Mouse (Mus musculus): ENCODE results near the gene Fam173b. TPM values are rescaled to one million over a fixed set of nuclear protein-coding genes. Genes with fewer than 3 reads are reported as not detected.

Gene Fam173b
- total and polyA plus RNA-seq, 3 experiments, result 24.5 to 33.8 (median 32.1) TPM

DNA sequence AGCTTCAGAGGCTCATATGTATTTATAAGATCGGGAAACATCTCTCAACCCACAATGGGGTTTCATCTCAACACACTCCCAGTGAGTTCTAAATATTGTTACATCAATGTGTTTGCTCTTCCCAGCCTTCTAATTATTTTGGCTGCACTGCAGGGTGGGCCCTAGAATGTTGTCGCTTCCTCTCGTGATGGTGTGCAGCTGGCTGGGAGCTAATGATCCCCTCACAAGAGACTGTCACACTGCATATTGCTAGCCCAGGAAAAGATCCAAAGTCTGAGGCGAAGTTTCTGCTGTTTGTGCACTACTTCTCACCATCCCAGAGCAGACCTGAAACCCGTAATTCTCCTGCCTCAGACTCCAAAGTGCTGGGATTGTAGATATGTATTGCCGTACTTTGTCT, 45.6 kb downstream of the Fam173b start:
- H3K36me3 ChIP-seq (replicated peaks in 1 of 2; ENCODE audit: control insufficient read depth in 1 of 2, insufficient read depth in 1 of 2, low read length in 1 of 2), result no peaks in the 10 kb centered on the region
- peaks cover 6 to 7% of the 10 kb centered on the region in 2 experiments; a peak in 3 of 4 replicates for H3K4me1 ChIP-seq (ENCODE audit: control insufficient read depth in 1 of 2, insufficient read depth in 2 of 2)
- H3K4me2 ChIP-seq (ENCODE audit: insufficient read depth, low read depth, poor library complexity, severe bottlenecking), result no peak overlapping the region
- in situ Hi-C loops (cut with MboI; ENCODE audit: low pct_ligation_motif_present, low pct_unique_long_range_greater_than_20kb, low sequenced_read_pairs), result no loop called here
- no peaks in the 10 kb centered on the region for H3K79me2 ChIP-seq (replicated peaks; ENCODE audit: control insufficient read depth, extremely low read depth, insufficient read depth, poor library complexity, severe bottlenecking)
- H3K9ac ChIP-seq (ENCODE audit: insufficient read depth, low read depth), result no peak overlapping the region
- H3K4me3 ChIP-seq (replicated peaks in 1 of 3; ENCODE audit: low read depth in 2 of 3, low read length in 2 of 3, poor library complexity in 1 of 3), result no peak overlapping the region
- H3K9me3 ChIP-seq (replicated peaks; ENCODE audit: low read length), result no peaks in the 10 kb centered on the region
- TF ChIP-seq BHLHE40 (IDR thresholded peaks at IDR 0.05; ENCODE audit: low read depth, low read length), result no peak
- TF ChIP-seq NRF1 (IDR thresholded peaks at IDR 0.05; ENCODE audit: low read depth, low read length), result no peak
- TF ChIP-seq MAZ (IDR thresholded peaks at IDR 0.05; ENCODE audit: low read depth, low read length), result no peak
- TF ChIP-seq ZNF384 (IDR thresholded peaks at IDR 0.05; ENCODE audit: low read depth, low read length), result no peak
- no peak for TF ChIP-seq ETS1 (conservative IDR thresholded peaks at IDR 0.05; ENCODE audit: low read depth, low read length)
- TF ChIP-seq MAX (IDR thresholded peaks at IDR 0.05; ENCODE audit: low read length), result no peak
- no peak for TF ChIP-seq USF2 (conservative IDR thresholded peaks at IDR 0.05; ENCODE audit: low read depth, low read length)
- TF ChIP-seq RAD21 (IDR thresholded peaks at IDR 0.05; ENCODE audit: low read depth, low read length), result no peak
- no peak for TF ChIP-seq JUND (conservative IDR thresholded peaks at IDR 0.05; ENCODE audit: low read depth, low read length)
- no peak for TF ChIP-seq JUN (IDR thresholded peaks at IDR 0.05; ENCODE audit: insufficient read depth, low read depth, low read length)
- H3K27ac ChIP-seq (ENCODE audit: insufficient read depth, low read depth), result no peak overlapping the region
- dilution Hi-C loops (cut with MboI; ENCODE audit: extremely low pct_ligation_motif_present, extremely low pct_unique_long_range_greater_than_20kb, low sequenced_read_pairs), result no loop called here
- DNase-seq (ENCODE audit: extremely low read depth), result no peak
- no peaks in the 10 kb centered on the region for H3K27me3 ChIP-seq (replicated peaks)

- Histone ChIP-seq H3K27me3 (replicated peaks) (no peaks in the 10 kb centered on the region), H3K79me2 (replicated peaks; ENCODE audit: control insufficient read depth, extremely low read depth, insufficient read depth, poor library complexity, severe bottlenecking) (no peaks in the 10 kb centered on the region), H3K9me3 (replicated peaks; ENCODE audit: low read length) (no peaks in the 10 kb centered on the region), H3K4me1 (ENCODE audit: control insufficient read depth in 1 of 2, insufficient read depth in 2 of 2) (peaks cover 6% of the 10 kb centered on the region in 2 experiments; a peak in 3 of 4 replicates), H3K4me3 (replicated peaks in 1 of 3; ENCODE audit: low read depth in 2 of 3, low read length in 2 of 3, poor library complexity in 1 of 3) (no peak overlapping the region), H3K27ac (ENCODE audit: insufficient read depth, low read depth) (no peak overlapping the region), H3K9ac (ENCODE audit: insufficient read depth, low read depth) (no peak overlapping the region), H3K36me3 (replicated peaks in 1 of 2; ENCODE audit: control insufficient read depth in 1 of 2, insufficient read depth in 1 of 2, low read length in 1 of 2) (no peaks in the 10 kb centered on the region), H3K4me2 (ENCODE audit: insufficient read depth, low read depth, poor library complexity, severe bottlenecking) (no peak overlapping the region)
- no peak for TF ChIP-seq UBTF (IDR thresholded peaks at IDR 0.05; ENCODE audit: low read depth, low read length)
- no peak for TF ChIP-seq ETS1 (conservative IDR thresholded peaks at IDR 0.05; ENCODE audit: low read depth, low read length)
- no peak for TF ChIP-seq ZKSCAN1 (IDR thresholded peaks at IDR 0.05; ENCODE audit: borderline replicate concordance, low read depth, low read length)
- no peak for TF ChIP-seq TCF12 (IDR thresholded peaks at IDR 0.05; ENCODE audit: low read depth, low read length)
- no peak for TF ChIP-seq POLR2A (IDR thresholded peaks at IDR 0.05; ENCODE audit: low read depth, low read length)
- no peak for TF ChIP-seq IRF4 (IDR thresholded peaks at IDR 0.05; ENCODE audit: low read depth, low read length)
- no peak for TF ChIP-seq HCFC1 (IDR thresholded peaks at IDR 0.05; ENCODE audit: low read depth, low read length)
- TF ChIP-seq NELFE (IDR thresholded peaks at IDR 0.05; ENCODE audit: low read depth, low read length), result no peak
- TF ChIP-seq MAFK (IDR thresholded peaks at IDR 0.05; ENCODE audit: insufficient replicate concordance, low read length), result no peak
- no peak for TF ChIP-seq ELF1 (IDR thresholded peaks at IDR 0.05; ENCODE audit: low read depth, low read length)
- TF ChIP-seq CTCF (conservative IDR thresholded peaks at IDR 0.05 in 1 of 2, IDR thresholded peaks at IDR 0.05 in 1 of 2; ENCODE audit: low read depth in 2 of 2, low read length in 2 of 2), result no peak
- no peak for TF ChIP-seq NRF1 (IDR thresholded peaks at IDR 0.05; ENCODE audit: low read depth, low read length)
- TF ChIP-seq JUN (IDR thresholded peaks at IDR 0.05; ENCODE audit: insufficient read depth, low read depth, low read length), result no peak
- no peak for TF ChIP-seq CHD1 (IDR thresholded peaks at IDR 0.05; ENCODE audit: low read depth, low read length)
- no peak for TF ChIP-seq E2F4 (IDR thresholded peaks at IDR 0.05; ENCODE audit: insufficient replicate concordance, low read depth, low read length)
- TF ChIP-seq JUND (conservative IDR thresholded peaks at IDR 0.05; ENCODE audit: low read depth, low read length), result no peak
- no peak for TF ChIP-seq SIN3A (IDR thresholded peaks at IDR 0.05; ENCODE audit: low read length)
- no peak for TF ChIP-seq RCOR1 (conservative IDR thresholded peaks at IDR 0.05; ENCODE audit: low read depth, low read length)
- no peak for TF ChIP-seq USF2 (conservative IDR thresholded peaks at IDR 0.05; ENCODE audit: low read depth, low read length)
- TF ChIP-seq EP300 (IDR thresholded peaks at IDR 0.05; ENCODE audit: low read length), result no peak
- in situ Hi-C loops (cut with MboI; ENCODE audit: low pct_ligation_motif_present, low pct_unique_long_range_greater_than_20kb, low sequenced_read_pairs), result no loop called here
- dilution Hi-C loops (cut with MboI; ENCODE audit: extremely low pct_ligation_motif_present, extremely low pct_unique_long_range_greater_than_20kb, low sequenced_read_pairs), result no loop called here
- no peak for DNase-seq (ENCODE audit: extremely low read depth)
Observed at GRCm38 (mm10) chr15:31647851-31648569, 46.4 kb downstream of the Fam173b start.

All from CH12.LX (cell line).